Mouse (Mus musculus) hindbrain, embryonic 13.5 days (tissue): Measurements from ENCODE around the gene Pdzd7. TPM values are rescaled to one million over a fixed set of nuclear protein-coding genes. Genes with fewer than 3 reads are reported as not detected.

Source experiments
- ATAC-seq: fragments of 200-750 bp; cut with Nextera tagmentation; 2 replicates; pipeline ENCODE4 v1.8.0; 2017; ENCODE audit warnings: moderate TSS enrichment; ENCODE audit not compliant: low FRiP score
- H3K27ac ChIP-seq: fragments of 300-500 bp; sonication (generic); 2 replicates; pipeline ENCODE4 v1.5.1; 2015; ENCODE audit warnings: inconsistent platforms, mild to moderate bottlenecking, moderate library complexity
- H3K27me3 ChIP-seq: fragments of 300-500 bp; sonication (generic); 2 replicates; pipeline ENCODE4 v1.6.1; 2015; ENCODE audit warnings: mild to moderate bottlenecking, inconsistent platforms
- H3K36me3 ChIP-seq: fragments of 300-500 bp; sonication (generic); 2 replicates; pipeline ENCODE4 v1.6.1; 2015; ENCODE audit warnings: mild to moderate bottlenecking, inconsistent platforms
- H3K4me1 ChIP-seq: fragments of 300-500 bp; sonication (generic); replicated peaks from 2 replicates; pipeline ENCODE4 v1.6.1; 2015; ENCODE audit warnings: inconsistent platforms
- H3K4me2 ChIP-seq: fragments of 300-500 bp; sonication (generic); 2 replicates; pipeline ENCODE4 v1.6.1; 2015; ENCODE audit warnings: inconsistent platforms, mild to moderate bottlenecking, moderate library complexity
- H3K4me3 ChIP-seq: fragments of 300-500 bp; sonication (generic); 2 replicates; pipeline ENCODE4 v1.5.1; 2015; ENCODE audit warnings: mild to moderate bottlenecking, inconsistent platforms
- H3K9ac ChIP-seq: fragments of 300-500 bp; sonication (generic); 2 replicates; pipeline ENCODE4 v1.6.1; 2015; ENCODE audit warnings: mild to moderate bottlenecking, inconsistent platforms
- H3K9me3 ChIP-seq: fragments of 300-500 bp; sonication (generic); 2 replicates; pipeline ENCODE4 v1.6.1; 2016; ENCODE audit warnings: inconsistent platforms
- WGBS: fragments of 180-500 bp; shearing (Covaris S2); methylation state at CpG from one replicate; pipeline ENCODE4 v1.1.7; 2015; 5-methylcytosine and 5-hydroxymethylcytosine counted together
- polyA plus RNA-seq: library from polyadenylated mRNA; unstranded; fragments of >200 nt; fragmentation: Nextera tagmentation; extraction: Ambion mirVana; gene quantifications from 2 replicates; pipeline ENCODE4 v1.2.1, GENCODE M21; 2015

Pdzd7 gene
- polyA plus RNA-seq, 1 experiment from 2014 or later = 1.5 TPM

- Histone ChIP-seq H3K27me3 (0 out of 2 replicates have a peak, but pooled peaks cover 2% of the 10 kb centered on the region), H3K9me3 (no peaks in the 10 kb centered on the region), H3K9ac (no peak overlapping the region), H3K4me1 (peaks cover 46% of the 10 kb centered on the region), H3K36me3 (peaks cover 31% of the 10 kb centered on the region), H3K4me3 (no peak overlapping the region), H3K27ac (no peak overlapping the region), H3K4me2 (no peak overlapping the region)
- 70% methylated on average over 6 of the region's 6 CpGs for WGBS
- no peak for ATAC-seq
These were observed 31.8 kb downstream of the Pdzd7 start for GRCm38 (mm10) chr19:45013581-45014225.

- H3K27ac ChIP-seq = peak overlapping the region; percentile 81
- no peak for ATAC-seq
- peaks cover 50% of the 10 kb centered on the region for H3K4me1 ChIP-seq
- no peak overlapping the region for H3K4me3 ChIP-seq
- H3K9ac ChIP-seq = peak overlapping the region; percentile 61
- H3K36me3 ChIP-seq = peaks cover 36% of the 10 kb centered on the region
- H3K4me2 ChIP-seq = no peak overlapping the region
- no peaks in the 10 kb centered on the region for H3K9me3 ChIP-seq
- H3K27me3 ChIP-seq = 0 out of 2 replicates have a peak, but pooled peaks cover 2% of the 10 kb centered on the region
- 37% methylated on average over 6 of the region's 6 CpGs for whole genome bisulfite sequencing
These were observed 32.9 kb downstream of the Pdzd7 start for GRCm38 (mm10) chr19:45012636-45013035.

- H3K4me2 ChIP-seq = no peak overlapping the region
- peaks cover 36% of the 10 kb centered on the region for H3K36me3 ChIP-seq
- no peak overlapping the region for H3K4me3 ChIP-seq
- peak overlapping the region; percentile 61 for H3K9ac ChIP-seq
- 0 out of 2 replicates have a peak, but pooled peaks cover 2% of the 10 kb centered on the region for H3K27me3 ChIP-seq
- peak overlapping the region; percentile 81 for H3K27ac ChIP-seq
- no peaks in the 10 kb centered on the region for H3K9me3 ChIP-seq
- no peak for ATAC-seq
- 92% methylated on average over 8 of the region's 8 CpGs for WGBS
- peaks cover 53% of the 10 kb centered on the region for H3K4me1 ChIP-seq
These were observed 33.3 kb downstream of the Pdzd7 start for GRCm38 (mm10) chr19:45012219-45012618.

GRCm38 (mm10) chr19:45010646-45011045 is 34.9 kb downstream of the Pdzd7 start:
- no peak overlapping the region for H3K9ac ChIP-seq
- H3K27me3 ChIP-seq = 0 out of 2 replicates have a peak, but pooled peaks cover 2% of the 10 kb centered on the region
- H3K27ac ChIP-seq = no peak overlapping the region
- no peak overlapping the region for H3K4me3 ChIP-seq
- no peak overlapping the region for H3K4me2 ChIP-seq
- 92% methylated on average over 4 of the region's 4 CpGs for WGBS
- peaks cover 36% of the 10 kb centered on the region for H3K36me3 ChIP-seq
- ATAC-seq = no peak
- no peaks in the 10 kb centered on the region for H3K9me3 ChIP-seq
- H3K4me1 ChIP-seq = peaks cover 46% of the 10 kb centered on the region

GRCm38 (mm10) chr19:45007425-45008191 is 37.9 kb downstream of the Pdzd7 start:
- ATAC-seq = no peak
- Histone ChIP-seq H3K9ac (peak overlapping the region; percentile 89; the same call in 1 of the 2 replicates), H3K4me3 (peak overlapping the region; percentile 95), H3K27ac (peak overlapping the region; percentile 81; the same call in 1 of the 2 replicates), H3K27me3 (no peaks in the 10 kb centered on the region), H3K36me3 (peaks cover 57% of the 10 kb centered on the region), H3K4me1 (peaks cover 47% of the 10 kb centered on the region), H3K4me2 (peak overlapping the region; percentile 99), H3K9me3 (no peaks in the 10 kb centered on the region)
- 91% methylated on average over 20 of the region's 20 CpGs for WGBS

- H3K27me3 ChIP-seq = no peaks in the 10 kb centered on the region
- H3K4me2 ChIP-seq = peak overlapping the region; percentile 99
- no peak for ATAC-seq
- peak overlapping the region; percentile 95 for H3K4me3 ChIP-seq
- H3K4me1 ChIP-seq = peaks cover 43% of the 10 kb centered on the region
- peaks cover 60% of the 10 kb centered on the region for H3K36me3 ChIP-seq
- 44% methylated on average over 17 of the region's 17 CpGs for WGBS
- H3K9ac ChIP-seq = peak overlapping the region; percentile 89
- peak overlapping the region; percentile 81 for H3K27ac ChIP-seq
- no peaks in the 10 kb centered on the region for H3K9me3 ChIP-seq
These were observed 38.5 kb downstream of the Pdzd7 start for GRCm38 (mm10) chr19:45007021-45007420.

GRCm38 (mm10) chr19:45005957-45006712 is 39.4 kb downstream of the Pdzd7 start, which contains the start of gene Mrpl43:
Mrpl43 (minus strand) TSS chr19:45006442.
- Histone ChIP-seq H3K36me3 (peaks cover 60% of the 10 kb centered on the region), H3K4me2 (peak within 1 kb of the TSS; percentile 99)

GRCm38 (mm10) chr19:45005444-45005843 is 40.1 kb downstream of the Pdzd7 start, which contains the start of gene Twnk:
Twnk (plus strand) TSS chr19:45005663.
- H3K4me3 ChIP-seq = peak within 1 kb of the TSS; percentile 95
- H3K4me2 ChIP-seq = peak within 1 kb of the TSS; percentile 99
- peaks cover 43% of the 10 kb centered on the region for H3K4me1 ChIP-seq
- no peaks in the 10 kb centered on the region for H3K9me3 ChIP-seq
- H3K36me3 ChIP-seq = peaks cover 60% of the 10 kb centered on the region
- no peaks in the 10 kb centered on the region for H3K27me3 ChIP-seq
- 10% methylated on average over 16 of the region's 16 CpGs for WGBS
- ATAC-seq = no peak
- H3K9ac ChIP-seq = peak within 1 kb of the TSS; percentile 89
- peak within 1 kb of the TSS; percentile 81 for H3K27ac ChIP-seq

More at GRCm38 (mm10) chr19:45005957-45006712, 39.4 kb downstream of the Pdzd7 start, which contains the start of gene Mrpl43:
- Histone ChIP-seq H3K27ac (peak within 1 kb of the TSS; percentile 81), H3K4me3 (peak within 1 kb of the TSS; percentile 95), H3K9me3 (no peaks in the 10 kb centered on the region), H3K4me1 (peaks cover 43% of the 10 kb centered on the region), H3K27me3 (no peaks in the 10 kb centered on the region), H3K9ac (peak within 1 kb of the TSS; percentile 89)
- ATAC-seq = peak; percentile 94
- under 1% methylated on average over 82 of the region's 82 CpGs for WGBS

GRCm38 (mm10) chr19:45003740-45004516 is 41.6 kb downstream of the Pdzd7 start:
- Histone ChIP-seq H3K4me2 (no peak overlapping the region), H3K9ac (peak overlapping the region; percentile 13; the same call in 1 of the 2 replicates), H3K4me1 (peaks cover 39% of the 10 kb centered on the region), H3K27me3 (no peaks in the 10 kb centered on the region), H3K9me3 (no peaks in the 10 kb centered on the region), H3K27ac (no peak overlapping the region), H3K4me3 (no peak overlapping the region), H3K36me3 (peaks cover 63% of the 10 kb centered on the region)
- no peak for ATAC-seq
- 87% methylated on average over 7 of the region's 7 CpGs for WGBS

GRCm38 (mm10) chr19:45002301-45002700 is 43.2 kb downstream of the Pdzd7 start:
- peaks cover 74% of the 10 kb centered on the region for H3K36me3 ChIP-seq
- 71% methylated on average over 3 of the region's 3 CpGs for WGBS
- ATAC-seq = no peak

GRCm38 (mm10) chr19:44999647-45000046 is 45.9 kb downstream of the Pdzd7 start:
- Histone ChIP-seq H3K9me3 (no peaks in the 10 kb centered on the region), H3K4me1 (peaks cover 7% of the 10 kb centered on the region; the same call in 1 of the 2 replicates), H3K27ac (no peak overlapping the region), H3K4me2 (no peak overlapping the region), H3K4me3 (no peak overlapping the region), H3K27me3 (no peaks in the 10 kb centered on the region), H3K36me3 (peaks cover 97% of the 10 kb centered on the region), H3K9ac (no peak overlapping the region)
- WGBS = 85% methylated on average over 8 of the region's 8 CpGs
- no peak for ATAC-seq

More at GRCm38 (mm10) chr19:45002301-45002700, 43.2 kb downstream of the Pdzd7 start:
- H3K4me3 ChIP-seq = no peak overlapping the region
- H3K27me3 ChIP-seq = no peaks in the 10 kb centered on the region
- H3K9me3 ChIP-seq = no peaks in the 10 kb centered on the region
- H3K27ac ChIP-seq = no peak overlapping the region
- H3K4me1 ChIP-seq = peaks cover 25% of the 10 kb centered on the region
- H3K4me2 ChIP-seq = no peak overlapping the region
- H3K9ac ChIP-seq = no peak overlapping the region
